Mouse (Mus musculus): ENCODE measurements around the gene Mxd4. TPM values are rescaled to one million over a fixed set of nuclear protein-coding genes. Genes with fewer than 3 reads are reported as not detected.

Gene Mxd4
- polyA plus RNA-seq, 1 experiment from 2014 or later: 36.9 TPM

DNA sequence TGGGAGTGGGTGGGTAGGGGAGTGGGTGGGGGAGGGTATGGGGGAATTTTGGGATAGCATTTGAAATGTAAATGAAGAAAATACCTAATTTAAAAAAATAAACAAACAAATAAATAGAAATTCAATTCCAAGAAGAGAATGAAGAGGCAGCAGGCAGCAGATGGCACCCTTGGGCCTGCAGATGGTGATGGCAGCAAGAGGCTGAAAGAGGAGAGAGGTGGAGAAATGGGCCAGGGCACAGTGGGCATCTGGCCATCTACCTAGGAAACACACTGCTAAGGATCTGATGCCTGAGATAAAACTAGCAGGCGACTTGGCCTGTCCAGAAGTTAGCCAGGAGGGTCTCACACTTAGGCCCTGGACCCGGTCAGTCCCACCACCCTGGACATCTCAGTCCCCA lies 17.4 kb upstream of the Mxd4 start:
- no peak overlapping the region for H3K9ac ChIP-seq (ENCODE audit: low read length)
- no peaks in the 10 kb centered on the region for H3K9me3 ChIP-seq (replicated peaks; ENCODE audit: control insufficient read depth, low read length)
- WGBS: 89% methylated on average over 2 of the region's 2 CpGs
- H3K27me3 ChIP-seq (ENCODE audit: control insufficient read depth, insufficient read depth, low read length): no peaks in the 10 kb centered on the region
- no peak overlapping the region for H3K27ac ChIP-seq (ENCODE audit: low read length)
- H3K4me2 ChIP-seq (ENCODE audit: low read depth, low read length): no peak overlapping the region
- no peak overlapping the region for H3K4me3 ChIP-seq (replicated peaks; ENCODE audit: low read length)
- H3K36me3 ChIP-seq (ENCODE audit: control insufficient read depth, insufficient read depth, low read length): no peaks in the 10 kb centered on the region
- H3K4me1 ChIP-seq (ENCODE audit: control insufficient read depth, insufficient read depth, low read length): no peaks in the 10 kb centered on the region
- ATAC-seq (ENCODE audit: insufficient read depth, low FRiP score): no peak

DNA sequence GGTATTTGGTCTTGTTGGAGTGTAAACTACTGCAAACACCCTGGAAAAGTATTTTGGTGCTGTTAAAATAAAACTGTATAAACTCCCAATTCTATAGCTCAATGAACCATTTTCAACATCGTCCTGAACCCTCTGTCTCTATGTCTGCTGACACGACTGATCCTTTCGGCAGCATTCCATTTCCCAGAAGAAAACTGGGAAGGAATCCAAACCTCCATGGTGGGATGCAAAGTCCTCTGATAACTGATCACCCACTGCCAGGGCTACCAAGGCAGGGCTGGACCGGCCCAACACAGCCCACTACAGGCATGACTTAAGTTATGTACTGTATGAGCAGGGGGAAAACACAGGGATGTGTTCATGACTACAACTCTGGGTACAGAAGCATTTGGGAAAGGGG lies 14.5 kb upstream of the Mxd4 start:
- Histone ChIP-seq H3K4me1 (ENCODE audit: control insufficient read depth, insufficient read depth, low read length) (no peaks in the 10 kb centered on the region), H3K27ac (ENCODE audit: low read length) (no peak overlapping the region), H3K9me3 (replicated peaks; ENCODE audit: control insufficient read depth, low read length) (no peaks in the 10 kb centered on the region), H3K36me3 (ENCODE audit: control insufficient read depth, insufficient read depth, low read length) (no peaks in the 10 kb centered on the region), H3K4me3 (replicated peaks; ENCODE audit: low read length) (no peak overlapping the region), H3K27me3 (ENCODE audit: control insufficient read depth, insufficient read depth, low read length) (no peaks in the 10 kb centered on the region), H3K4me2 (ENCODE audit: low read depth, low read length) (no peak overlapping the region), H3K9ac (ENCODE audit: low read length) (no peak overlapping the region)
- 60% methylated on average over 4 of the region's 4 CpGs for WGBS
- ATAC-seq (ENCODE audit: insufficient read depth, low FRiP score): no peak

DNA sequence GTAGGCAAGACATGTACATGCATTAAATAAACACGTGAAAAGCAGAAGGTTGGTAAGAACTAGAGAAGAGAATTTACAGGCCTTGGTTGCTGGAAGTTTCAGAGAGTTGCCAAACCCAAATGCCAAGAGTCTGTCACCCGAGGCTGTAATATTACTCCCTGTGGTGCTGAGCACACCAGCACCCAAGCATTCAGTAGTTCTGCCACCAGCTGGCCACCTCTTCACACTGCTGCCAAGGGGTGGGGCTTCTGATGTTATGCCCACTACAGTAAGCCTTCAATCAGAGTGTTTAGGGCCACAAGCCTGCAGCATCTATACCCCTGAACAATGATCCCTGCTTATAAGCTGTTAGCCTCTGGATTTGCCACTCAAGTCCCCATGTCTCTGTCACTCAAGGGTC lies 13.9 kb upstream of the Mxd4 start:
- Histone ChIP-seq H3K4me2 (ENCODE audit: low read depth, low read length) (no peak overlapping the region), H3K4me3 (replicated peaks; ENCODE audit: low read length) (no peak overlapping the region), H3K4me1 (ENCODE audit: control insufficient read depth, insufficient read depth, low read length) (no peaks in the 10 kb centered on the region), H3K27me3 (ENCODE audit: control insufficient read depth, insufficient read depth, low read length) (no peaks in the 10 kb centered on the region), H3K9ac (ENCODE audit: low read length) (no peak overlapping the region), H3K36me3 (ENCODE audit: control insufficient read depth, insufficient read depth, low read length) (no peaks in the 10 kb centered on the region), H3K27ac (ENCODE audit: low read length) (no peak overlapping the region), H3K9me3 (replicated peaks; ENCODE audit: control insufficient read depth, low read length) (no peaks in the 10 kb centered on the region)
- no peak for ATAC-seq (ENCODE audit: insufficient read depth, low FRiP score)
- WGBS: 68% methylated on average over 2 of the region's 2 CpGs

DNA sequence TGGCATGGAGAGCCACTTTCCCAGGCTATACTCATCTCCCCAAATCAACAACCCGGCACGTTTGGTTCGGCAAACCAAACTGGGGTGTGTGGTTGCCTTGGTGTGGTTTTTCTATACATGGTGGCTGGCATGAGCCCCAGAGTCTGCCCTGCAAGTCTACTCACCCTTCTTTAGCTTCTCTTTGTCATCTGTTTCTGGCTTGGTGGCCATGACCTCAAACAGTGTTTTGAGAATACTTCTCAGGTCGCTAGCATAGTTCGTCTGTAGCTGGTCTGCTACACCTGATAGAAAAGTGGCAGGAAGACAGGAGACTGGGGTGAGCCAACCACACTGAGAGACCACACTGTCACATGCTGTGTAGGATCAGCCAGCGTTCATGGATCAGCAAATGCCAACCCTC lies 11.1 kb upstream of the Mxd4 start:
- no peak overlapping the region for H3K27ac ChIP-seq (ENCODE audit: low read length)

DNA sequence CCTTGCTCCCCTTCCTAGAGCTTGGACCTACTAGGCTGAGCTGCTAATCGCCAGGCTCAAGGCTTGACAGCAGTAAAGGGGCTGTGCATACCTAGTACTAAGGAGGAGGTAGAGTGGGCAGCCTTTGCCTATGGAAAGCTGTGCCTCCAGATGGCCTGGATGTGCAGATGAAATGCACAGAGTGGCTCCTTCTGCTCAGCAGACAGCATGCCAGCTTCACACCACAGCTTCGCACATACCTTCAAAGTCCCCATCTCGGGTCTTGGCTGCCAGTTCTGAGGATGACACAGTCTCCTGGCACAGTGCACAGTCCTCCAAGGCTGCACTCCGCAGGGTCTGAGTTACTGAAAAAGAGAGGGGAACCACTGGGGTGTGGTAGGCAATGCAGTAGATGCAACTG lies 9.7 kb upstream of the Mxd4 start:
- ATAC-seq (ENCODE audit: insufficient read depth, low FRiP score): no peak
- Histone ChIP-seq H3K36me3 (ENCODE audit: control insufficient read depth, insufficient read depth, low read length) (no peaks in the 10 kb centered on the region), H3K27me3 (ENCODE audit: control insufficient read depth, insufficient read depth, low read length) (no peaks in the 10 kb centered on the region), H3K9ac (ENCODE audit: low read length) (no peak overlapping the region), H3K4me2 (ENCODE audit: low read depth, low read length) (no peak overlapping the region), H3K27ac (ENCODE audit: low read length) (no peak overlapping the region), H3K4me1 (ENCODE audit: control insufficient read depth, insufficient read depth, low read length) (no peaks in the 10 kb centered on the region), H3K4me3 (replicated peaks; ENCODE audit: low read length) (no peak overlapping the region), H3K9me3 (replicated peaks; ENCODE audit: control insufficient read depth, low read length) (no peaks in the 10 kb centered on the region)
- WGBS: 82% methylated on average over 4 of the region's 4 CpGs

More for the DNA sequence above, 11.1 kb upstream of the Mxd4 start:
- Histone ChIP-seq H3K36me3 (ENCODE audit: control insufficient read depth, insufficient read depth, low read length) (no peaks in the 10 kb centered on the region), H3K4me1 (ENCODE audit: control insufficient read depth, insufficient read depth, low read length) (no peaks in the 10 kb centered on the region), H3K9ac (ENCODE audit: low read length) (no peak overlapping the region), H3K4me2 (ENCODE audit: low read depth, low read length) (no peak overlapping the region), H3K27me3 (ENCODE audit: control insufficient read depth, insufficient read depth, low read length) (no peaks in the 10 kb centered on the region), H3K9me3 (replicated peaks; ENCODE audit: control insufficient read depth, low read length) (no peaks in the 10 kb centered on the region), H3K4me3 (replicated peaks; ENCODE audit: low read length) (no peak overlapping the region)
- WGBS: 85% methylated on average over 6 of the region's 6 CpGs
- no peak for ATAC-seq (ENCODE audit: insufficient read depth, low FRiP score)

DNA sequence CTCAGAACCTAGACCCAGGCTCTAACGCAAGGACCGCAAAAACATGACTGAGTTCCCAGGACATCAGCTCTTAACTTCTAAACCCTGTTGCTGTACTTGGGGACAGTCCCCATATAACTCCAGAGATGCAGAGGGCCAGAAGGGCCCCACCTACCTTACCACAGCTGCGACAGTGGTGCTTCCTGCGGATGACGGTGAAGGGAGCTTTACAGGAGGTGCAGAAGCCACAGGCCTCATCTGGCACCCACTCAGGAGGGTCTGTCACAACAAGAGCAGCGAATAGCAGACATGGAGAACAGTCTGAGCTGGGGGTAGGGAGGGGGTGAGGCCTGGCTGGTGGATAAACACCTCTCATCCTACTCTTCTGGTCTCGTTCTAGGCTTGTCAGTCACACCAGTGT lies 8.9 kb upstream of the Mxd4 start:
- no peak for ATAC-seq (ENCODE audit: insufficient read depth, low FRiP score)
- no peaks in the 10 kb centered on the region for H3K36me3 ChIP-seq (ENCODE audit: control insufficient read depth, insufficient read depth, low read length)
- no peaks in the 10 kb centered on the region for H3K4me1 ChIP-seq (ENCODE audit: control insufficient read depth, insufficient read depth, low read length)
- H3K9me3 ChIP-seq (replicated peaks; ENCODE audit: control insufficient read depth, low read length): no peaks in the 10 kb centered on the region
- 78% methylated on average over 7 of the region's 7 CpGs for WGBS
- H3K27me3 ChIP-seq (ENCODE audit: control insufficient read depth, insufficient read depth, low read length): no peaks in the 10 kb centered on the region
- H3K4me3 ChIP-seq (replicated peaks; ENCODE audit: low read length): no peak overlapping the region
- H3K4me2 ChIP-seq (ENCODE audit: low read depth, low read length): no peak overlapping the region
- no peak overlapping the region for H3K27ac ChIP-seq (ENCODE audit: low read length)
- H3K9ac ChIP-seq (ENCODE audit: low read length): no peak overlapping the region

DNA sequence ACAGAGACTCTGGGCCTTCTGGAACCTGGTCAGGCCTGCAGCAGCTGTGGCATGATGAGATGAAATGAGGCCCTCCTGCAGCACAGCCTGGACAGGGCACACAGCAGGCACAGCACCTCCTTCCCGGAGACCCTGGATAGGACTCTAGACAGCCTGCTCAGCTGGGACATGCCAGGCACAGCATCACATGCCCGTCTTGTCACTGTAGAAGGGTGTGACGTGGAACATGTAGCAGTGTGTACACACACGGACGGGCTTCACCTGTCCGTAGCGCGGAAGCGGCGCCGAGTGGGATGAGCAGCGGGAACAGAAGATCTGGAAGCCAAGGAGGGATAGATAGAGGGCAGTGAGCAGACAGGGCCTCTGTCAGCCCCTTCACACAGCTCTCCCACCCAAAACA lies 8.3 kb upstream of the Mxd4 start:
- Histone ChIP-seq H3K27ac (ENCODE audit: low read length) (no peak overlapping the region), H3K4me3 (replicated peaks; ENCODE audit: low read length) (no peak overlapping the region)
- 89% methylated on average over 12 of the region's 12 CpGs for WGBS

DNA sequence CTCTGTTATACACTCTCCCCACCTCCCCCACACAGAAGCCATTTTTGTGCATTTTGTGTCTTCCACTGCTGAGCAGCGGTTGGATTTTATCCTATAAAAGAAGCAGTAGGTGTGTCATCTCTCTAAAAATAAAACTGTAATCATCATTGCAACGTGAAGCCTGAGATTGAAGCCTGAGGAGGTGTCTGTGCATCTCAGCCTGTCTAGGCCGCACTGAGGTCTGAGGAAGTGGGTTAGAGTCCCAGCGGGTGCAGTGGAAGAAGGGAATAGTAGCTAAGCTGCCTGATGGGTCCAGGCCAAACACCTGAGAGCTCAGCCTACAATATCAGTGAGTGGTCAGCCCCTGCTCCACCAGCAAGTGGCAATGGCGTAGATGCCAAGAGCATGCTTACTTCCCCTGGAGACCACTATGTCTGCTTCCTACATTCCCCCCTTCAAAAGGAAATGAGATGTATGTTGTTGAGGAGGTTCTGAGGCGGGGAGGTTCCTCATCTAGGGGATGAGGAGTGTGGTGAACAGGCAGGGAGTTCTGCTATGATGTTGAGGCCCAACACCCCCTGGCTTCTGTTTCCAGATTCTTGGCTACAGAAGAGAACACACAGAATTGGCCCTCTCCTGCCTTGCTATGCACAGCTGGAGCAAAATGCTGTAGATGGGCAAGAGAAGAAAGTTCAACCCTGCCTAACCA lies 7.6 kb upstream of the Mxd4 start:
- Histone ChIP-seq H3K36me3 (ENCODE audit: control insufficient read depth, insufficient read depth, low read length) (no peaks in the 10 kb centered on the region), H3K9ac (ENCODE audit: low read length) (no peak overlapping the region), H3K4me2 (ENCODE audit: low read depth, low read length) (no peak overlapping the region), H3K27me3 (ENCODE audit: control insufficient read depth, insufficient read depth, low read length) (no peaks in the 10 kb centered on the region), H3K27ac (ENCODE audit: low read length) (no peak overlapping the region), H3K4me1 (ENCODE audit: control insufficient read depth, insufficient read depth, low read length) (0 out of 2 replicates have a peak, but pooled peaks cover 3% of the 10 kb centered on the region), H3K4me3 (replicated peaks; ENCODE audit: low read length) (no peak overlapping the region), H3K9me3 (replicated peaks; ENCODE audit: control insufficient read depth, low read length) (no peaks in the 10 kb centered on the region)
- ATAC-seq (ENCODE audit: insufficient read depth, low FRiP score): no peak
- 73% methylated on average over 6 of the region's 6 CpGs for WGBS

More for the DNA sequence above, 8.3 kb upstream of the Mxd4 start:
- Histone ChIP-seq H3K4me2 (ENCODE audit: low read depth, low read length) (no peak overlapping the region), H3K27me3 (ENCODE audit: control insufficient read depth, insufficient read depth, low read length) (no peaks in the 10 kb centered on the region), H3K9ac (ENCODE audit: low read length) (no peak overlapping the region), H3K4me1 (ENCODE audit: control insufficient read depth, insufficient read depth, low read length) (0 out of 2 replicates have a peak, but pooled peaks cover 3% of the 10 kb centered on the region), H3K36me3 (ENCODE audit: control insufficient read depth, insufficient read depth, low read length) (no peaks in the 10 kb centered on the region), H3K9me3 (replicated peaks; ENCODE audit: control insufficient read depth, low read length) (no peaks in the 10 kb centered on the region)
- no peak for ATAC-seq (ENCODE audit: insufficient read depth, low FRiP score)

DNA sequence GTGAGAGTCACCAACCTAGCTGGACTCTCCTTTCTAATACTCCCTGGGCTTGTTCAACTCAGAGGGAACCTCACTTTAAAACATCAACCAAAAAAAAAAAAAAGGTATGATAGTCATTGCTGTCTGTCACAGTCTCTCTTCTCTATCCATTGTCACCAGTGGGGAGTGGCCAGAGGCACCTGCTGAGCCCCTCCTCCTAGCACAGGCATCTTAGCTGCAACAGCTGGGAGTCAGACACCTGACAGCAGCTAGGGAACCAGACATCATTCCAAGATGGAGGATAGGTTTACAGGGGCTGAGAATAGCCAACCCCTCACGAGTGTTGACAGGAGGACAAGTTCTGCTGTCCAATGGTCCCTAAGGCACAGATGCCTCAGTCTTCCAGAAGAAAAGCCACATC lies 6.9 kb upstream of the Mxd4 start:
- no peaks in the 10 kb centered on the region for H3K27me3 ChIP-seq (ENCODE audit: control insufficient read depth, insufficient read depth, low read length)
- no peak overlapping the region for H3K9ac ChIP-seq (ENCODE audit: low read length)
- H3K27ac ChIP-seq (ENCODE audit: low read length): no peak overlapping the region
- 48% methylated on average over 1 of the region's 1 CpGs for WGBS
- 0 out of 2 replicates have a peak, but pooled peaks cover 3% of the 10 kb centered on the region for H3K4me1 ChIP-seq (ENCODE audit: control insufficient read depth, insufficient read depth, low read length)
- ATAC-seq (ENCODE audit: insufficient read depth, low FRiP score): no peak
- H3K36me3 ChIP-seq (ENCODE audit: control insufficient read depth, insufficient read depth, low read length): no peaks in the 10 kb centered on the region
- H3K4me2 ChIP-seq (ENCODE audit: low read depth, low read length): no peak overlapping the region
- H3K9me3 ChIP-seq (replicated peaks; ENCODE audit: control insufficient read depth, low read length): no peaks in the 10 kb centered on the region
- no peak overlapping the region for H3K4me3 ChIP-seq (replicated peaks; ENCODE audit: low read length)
